Mouse (Mus musculus) spleen, adult 12 weeks (tissue): ENCODE data around the gene Nfib.

Experiments
- DNase-seq: peaks from one replicate; pipeline ENCODE4 v3.0.0; 2022; ENCODE audit warnings: low spot score

Nfib gene

DNA sequence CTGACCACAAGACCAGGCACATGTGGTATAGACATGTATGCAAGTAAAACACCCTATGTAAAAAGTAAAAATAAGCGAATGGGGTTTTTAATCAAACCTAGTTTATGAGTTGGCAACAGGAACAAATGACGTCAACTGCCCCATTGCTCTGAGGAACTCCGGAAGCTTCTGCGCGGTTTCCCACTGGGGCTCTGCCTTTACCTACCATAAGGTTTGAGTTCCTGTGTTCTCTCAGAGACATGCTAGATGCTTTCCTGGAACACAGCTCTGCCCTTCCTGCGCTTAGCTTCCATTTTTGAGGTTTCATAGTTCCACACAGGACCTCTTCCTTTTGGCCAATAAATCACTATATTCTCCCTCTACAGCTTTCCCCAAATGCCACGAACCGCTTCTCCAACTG, 273.7 kb downstream of the Nfib start:
- no peak for DNase-seq

GRCm38 (mm10) chr4:82430802-82431201, 274.7 kb downstream of the Nfib start:
- DNase-seq = no peak

GRCm38 (mm10) chr4:82426224-82426623, 279.3 kb downstream of the Nfib start:
- DNase-seq = no peak

DNA sequence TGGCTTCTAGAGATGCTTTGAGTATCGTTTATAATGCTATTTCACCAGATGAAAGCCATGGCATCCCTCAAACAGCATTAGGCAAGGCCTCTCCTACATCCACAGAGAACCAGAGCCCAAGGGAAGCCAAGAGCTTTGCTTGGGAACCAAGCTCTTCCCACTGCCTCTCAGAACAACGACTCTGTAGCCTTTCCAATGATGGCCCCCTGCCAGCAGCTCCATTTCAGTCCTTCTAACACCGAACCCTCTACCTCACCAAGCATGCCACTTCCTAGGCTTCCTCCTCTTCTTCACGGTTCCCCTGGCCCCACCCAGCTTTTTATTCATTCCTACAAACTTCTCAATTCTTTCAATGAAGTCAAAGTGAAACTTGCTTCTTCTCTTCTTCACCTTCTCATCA, 287.3 kb downstream of the Nfib start:
- no peak for DNase-seq

GRCm38 (mm10) chr4:82415817-82416216, 289.7 kb downstream of the Nfib start:
- no peak for DNase-seq

- DNase-seq = no peak
These were observed 292.9 kb downstream of the Nfib start for GRCm38 (mm10) chr4:82412651-82413050.

DNA sequence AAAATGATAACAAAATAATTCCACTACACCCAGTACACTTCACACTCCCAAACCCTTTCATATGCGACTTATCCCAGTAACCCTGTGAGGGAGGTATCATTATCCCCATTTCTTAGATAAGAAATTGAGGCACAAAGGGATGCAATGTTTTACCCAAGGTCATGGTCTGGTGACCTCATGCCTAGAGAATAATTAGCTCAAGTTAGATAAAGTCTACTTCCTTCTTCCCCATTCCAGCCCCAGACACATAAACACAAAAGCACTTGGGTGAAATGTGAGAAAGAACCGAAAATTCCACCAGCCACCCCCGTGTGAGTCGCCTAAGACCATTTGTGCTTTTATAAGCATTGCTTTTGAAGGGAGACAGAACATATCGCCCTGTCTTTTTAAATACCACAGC, 293.6 kb downstream of the Nfib start:
- no peak for DNase-seq

DNA sequence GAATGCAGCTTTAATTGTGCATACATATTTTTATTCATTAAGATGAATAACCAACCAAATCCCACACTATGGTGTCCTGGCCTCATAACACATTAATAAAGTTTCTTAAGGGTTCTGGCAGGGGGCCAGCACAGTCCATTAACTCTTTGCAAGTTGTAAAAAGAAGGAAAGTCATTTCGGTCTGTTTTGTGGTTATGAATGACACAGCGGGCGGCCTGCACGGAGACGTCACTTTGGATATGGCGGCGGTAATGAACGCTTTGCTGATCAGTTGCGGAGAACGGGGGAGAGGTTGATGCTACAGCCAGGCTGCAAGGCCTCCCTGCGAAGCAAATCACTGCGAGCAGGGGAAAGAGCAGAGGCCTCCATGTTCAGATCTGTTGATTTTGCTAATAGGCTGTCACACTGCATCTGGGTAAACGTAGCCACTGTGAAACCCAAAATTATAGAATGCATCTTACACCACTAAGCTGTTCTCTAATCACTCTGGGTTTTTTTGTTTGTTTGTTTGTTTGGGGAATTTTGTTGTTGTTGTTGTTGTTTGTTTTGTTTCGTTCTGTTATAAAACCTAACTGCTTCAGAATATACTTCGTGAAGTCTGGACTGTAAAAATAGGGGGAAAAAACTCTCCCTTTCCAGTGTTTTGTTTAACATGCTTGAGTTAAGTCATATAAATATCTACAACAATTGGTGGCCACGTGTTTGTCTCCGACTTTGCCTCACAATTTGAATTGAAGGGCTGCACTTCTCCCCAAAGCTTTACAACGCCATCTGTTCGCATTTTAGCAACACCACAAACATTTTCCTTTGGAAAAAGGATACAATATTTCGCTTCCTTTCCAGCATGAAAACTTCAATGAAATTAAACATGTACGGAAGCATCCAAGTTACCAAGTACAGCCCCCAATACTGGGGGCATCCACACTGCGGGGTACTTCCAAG, 296.8 kb downstream of the Nfib start:
- no peak for DNase-seq

GRCm38 (mm10) chr4:82406511-82406910, 299.0 kb downstream of the Nfib start:
- DNase-seq = no peak

- DNase-seq = no peak
These were observed 299.8 kb downstream of the Nfib start for GRCm38 (mm10) chr4:82405791-82406190.

- DNase-seq = no peak
These were observed 301.4 kb downstream of the Nfib start for GRCm38 (mm10) chr4:82403975-82404651.

DNA sequence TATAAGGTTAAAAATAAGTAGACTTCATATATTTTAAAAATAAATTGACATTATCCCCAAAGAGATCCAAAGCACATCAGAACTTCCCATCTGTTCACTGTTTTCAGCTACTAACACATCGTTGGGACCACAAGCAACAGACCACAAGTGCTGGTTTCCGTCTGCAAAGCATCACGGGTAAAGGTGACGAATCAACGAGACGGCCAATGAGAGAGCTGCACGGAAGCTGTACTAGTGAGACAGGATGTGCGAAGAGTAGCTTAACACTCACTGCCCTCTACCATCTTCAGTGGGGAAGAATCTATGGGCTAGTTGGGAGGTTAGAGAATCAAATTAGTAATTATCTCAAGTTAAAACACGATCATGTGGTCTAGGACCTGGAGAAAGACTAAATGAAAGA, 302.9 kb downstream of the Nfib start:
- DNase-seq = no peak

- DNase-seq = no peak
These were observed 304.0 kb downstream of the Nfib start for GRCm38 (mm10) chr4:82401450-82402061.

- DNase-seq = no peak
These were observed 305.0 kb downstream of the Nfib start for GRCm38 (mm10) chr4:82400536-82400935.

DNA sequence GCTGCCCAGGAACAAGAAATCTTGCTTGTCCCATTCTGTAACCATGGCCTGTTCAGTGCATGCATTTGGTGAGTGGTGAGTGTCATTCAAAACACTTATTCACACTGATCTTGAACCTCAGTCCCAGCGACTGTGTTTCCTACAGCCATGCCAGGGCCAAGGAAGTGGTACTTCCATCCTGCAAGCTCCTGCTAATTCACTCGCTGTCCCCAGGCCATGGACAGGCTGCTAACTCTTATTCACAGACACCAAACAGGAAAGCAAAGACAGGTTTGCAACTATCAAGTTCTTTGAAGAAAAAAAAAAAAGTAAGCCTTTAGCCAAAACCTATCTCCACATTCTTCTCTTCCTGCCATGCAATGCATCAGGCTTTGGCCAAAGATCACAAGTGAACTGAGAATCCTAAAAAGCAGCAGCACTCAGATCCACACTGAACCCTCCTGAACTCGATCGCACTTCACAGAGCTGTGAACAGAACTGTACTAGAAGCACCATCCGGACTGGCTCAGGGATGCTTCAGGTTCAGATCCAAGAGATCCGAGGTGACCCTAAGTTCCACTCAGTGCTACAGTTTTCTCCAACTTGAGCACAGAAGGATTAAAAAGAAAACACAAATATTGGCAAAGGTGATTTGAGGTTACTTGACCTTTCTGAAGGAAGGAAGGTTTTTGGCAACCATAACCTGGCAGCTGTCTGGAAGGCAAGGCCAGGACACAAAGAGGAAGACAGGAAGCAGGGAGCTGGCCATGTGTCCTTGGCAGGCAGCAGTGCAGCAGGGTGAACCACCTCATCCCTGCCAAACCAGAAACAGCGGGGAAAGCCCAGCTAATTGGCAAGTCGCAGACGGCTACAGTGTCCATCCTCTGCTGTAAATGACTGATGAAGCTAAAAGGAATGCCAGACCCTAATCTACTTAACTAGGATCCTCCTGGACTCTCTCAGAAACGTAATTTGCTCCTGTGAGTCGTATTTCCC, 305.9 kb downstream of the Nfib start:
- DNase-seq = no peak

GRCm38 (mm10) chr4:82398282-82398681, 307.3 kb downstream of the Nfib start:
- DNase-seq = no peak

- no peak for DNase-seq
These were observed 308.7 kb downstream of the Nfib start for GRCm38 (mm10) chr4:82396805-82397204.

DNA sequence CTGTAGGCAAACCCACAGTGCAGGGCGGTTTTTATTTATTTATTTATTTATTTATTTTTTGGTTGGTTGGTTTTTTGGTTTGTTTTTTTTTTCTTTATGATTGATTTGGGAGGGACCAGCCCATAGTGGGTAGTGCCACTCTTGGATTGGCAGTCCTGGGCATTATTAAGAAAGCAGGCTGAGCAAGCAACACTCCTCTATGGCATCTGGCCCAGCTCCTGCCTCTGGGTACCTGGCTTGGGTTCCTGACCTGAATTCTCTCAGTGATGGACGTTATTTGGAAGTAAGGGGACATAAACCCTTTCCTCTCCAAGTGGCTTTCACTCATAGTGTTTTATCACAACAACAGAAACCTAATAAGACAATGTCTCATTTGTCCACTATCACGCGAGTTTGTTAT, 309.5 kb downstream of the Nfib start:
- no peak for DNase-seq

DNA sequence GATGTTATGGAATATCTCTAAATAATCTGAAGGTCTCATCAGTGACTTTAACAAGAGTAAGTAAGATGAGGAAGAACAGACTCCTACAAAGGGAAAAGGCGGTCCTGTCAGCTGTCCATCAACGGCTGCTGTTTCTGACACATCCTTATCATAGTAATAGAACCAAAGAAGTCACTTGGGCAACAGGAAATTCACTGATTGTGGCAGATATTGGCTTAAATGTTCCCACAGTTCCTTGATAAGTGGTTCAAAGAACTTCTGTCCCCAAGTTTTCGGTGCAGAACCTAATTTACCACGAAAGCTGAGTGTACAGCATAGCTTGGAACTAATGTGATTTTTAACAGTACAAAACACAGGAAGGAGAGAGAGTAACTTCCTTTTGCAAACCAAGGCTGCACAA, 311.2 kb downstream of the Nfib start:
- no peak for DNase-seq

DNA sequence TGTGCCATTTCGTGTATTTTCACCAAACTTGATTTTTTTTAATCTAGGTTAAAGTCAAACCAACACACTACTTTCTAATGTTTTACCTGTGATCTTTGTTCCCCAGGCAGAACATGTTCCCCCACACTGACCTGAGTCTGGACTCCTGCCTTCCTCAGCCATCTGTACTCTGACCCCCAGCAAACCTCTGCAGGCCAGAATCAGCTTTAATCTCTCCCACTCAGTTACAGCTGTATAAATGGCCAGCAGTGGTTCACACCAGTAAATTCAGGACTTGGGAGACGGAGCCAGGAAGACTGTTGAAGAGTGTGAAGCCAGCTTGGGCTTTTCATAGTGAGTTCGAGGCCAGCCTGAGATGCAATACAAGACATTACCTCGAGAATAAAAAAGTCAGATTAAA, 312.5 kb downstream of the Nfib start:
- DNase-seq = no peak

DNA sequence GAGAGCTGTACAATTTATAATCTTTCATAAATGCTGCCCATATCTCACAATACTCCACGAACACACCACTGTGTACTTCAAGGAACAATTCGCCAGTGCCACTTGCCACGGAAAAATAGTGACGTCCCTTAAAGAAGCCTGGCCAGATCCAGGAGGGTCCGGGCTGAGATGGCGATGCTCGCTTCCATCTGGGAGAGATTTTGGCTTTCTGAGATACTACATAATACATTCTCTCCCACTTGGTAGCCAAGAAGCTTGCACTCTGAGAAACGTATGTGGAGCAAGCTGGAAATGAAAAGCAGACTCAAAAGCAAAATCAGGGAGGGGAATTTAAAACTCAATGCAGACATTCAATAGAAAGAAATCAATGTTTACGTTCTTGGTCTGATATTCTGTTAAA, 313.1 kb downstream of the Nfib start:
- no peak for DNase-seq
